Mouse (Mus musculus) lung, postnatal 4 days (tissue): ENCODE results near the gene Bahd1.

Experiments used
- DNase-seq, 2 experiments: peaks; one replicate each; pipeline ENCODE4 v3.0.0; 2021

The Bahd1 gene

DNA sequence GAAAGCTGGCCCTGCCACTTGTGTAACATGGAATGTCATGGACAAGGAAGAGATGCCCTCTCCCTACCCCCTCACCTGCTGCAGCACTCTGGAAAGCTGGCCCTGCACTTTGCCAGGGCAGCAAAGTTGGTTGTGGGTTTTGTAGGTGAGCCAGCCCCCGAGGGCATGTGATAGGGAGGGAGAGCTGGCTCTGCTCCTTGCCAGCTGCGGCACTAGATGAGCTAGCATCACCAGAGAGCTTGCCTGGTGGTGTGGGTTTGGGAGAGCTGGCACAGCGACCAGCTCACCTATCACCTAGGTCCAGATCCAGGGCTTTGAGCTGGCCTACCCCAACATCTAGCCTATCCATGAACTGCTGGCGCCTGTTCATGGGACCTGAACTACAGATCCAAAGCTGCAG, 48.6 kb downstream of the Bahd1 start:
- no peak for DNase-seq

GRCm38 (mm10) chr2:118949699-118950098, 49.5 kb downstream of the Bahd1 start:
- DNase-seq, result no peak

- no peak for DNase-seq
These were observed 56.3 kb downstream of the Bahd1 start for GRCm38 (mm10) chr2:118956497-118956896.

DNA sequence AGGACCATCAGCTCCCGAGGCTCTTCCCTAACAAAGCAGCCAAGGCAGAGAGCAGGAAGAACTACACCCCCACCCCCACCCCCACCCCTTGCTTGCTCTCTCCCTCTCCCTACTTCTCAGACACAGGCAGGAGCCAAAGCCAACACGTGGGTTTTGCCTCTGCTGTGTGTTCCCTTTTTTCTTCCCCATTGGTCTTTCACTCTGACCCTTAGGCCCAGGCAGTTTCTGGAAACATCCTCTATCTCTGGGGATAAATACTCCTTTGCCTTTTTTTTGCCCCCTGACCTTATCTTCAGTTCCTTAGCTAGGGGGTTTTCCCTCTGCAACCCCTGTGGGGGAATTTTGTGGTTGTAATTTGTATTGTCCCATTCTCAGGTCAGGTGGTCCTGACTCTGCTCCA, 59.5 kb downstream of the Bahd1 start:
- DNase-seq, result no peak

GRCm38 (mm10) chr2:118960413-118960812, 60.2 kb downstream of the Bahd1 start:
- no peak for DNase-seq

DNA sequence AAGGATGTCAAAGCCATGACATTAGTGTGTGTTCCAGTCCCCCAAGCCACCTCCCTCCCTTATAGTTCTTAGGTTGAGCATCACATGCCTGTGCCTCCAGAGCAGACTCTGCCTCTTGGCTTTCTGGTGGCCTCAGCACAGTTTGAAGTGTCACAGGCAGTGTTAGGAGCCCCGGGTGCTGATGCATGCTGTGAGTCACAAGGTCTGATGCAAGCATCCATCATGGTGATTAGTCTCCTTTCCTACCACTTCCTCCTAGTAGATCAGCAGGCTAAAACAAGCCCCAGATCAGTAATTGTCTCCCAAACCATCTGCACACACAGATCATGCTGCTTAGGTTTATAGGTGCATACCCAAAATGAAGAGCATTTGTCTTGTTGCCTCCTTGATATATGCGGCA, 61.4 kb downstream of the Bahd1 start:
- peak in 1 of 2 experiments; percentile 12 for DNase-seq

DNA sequence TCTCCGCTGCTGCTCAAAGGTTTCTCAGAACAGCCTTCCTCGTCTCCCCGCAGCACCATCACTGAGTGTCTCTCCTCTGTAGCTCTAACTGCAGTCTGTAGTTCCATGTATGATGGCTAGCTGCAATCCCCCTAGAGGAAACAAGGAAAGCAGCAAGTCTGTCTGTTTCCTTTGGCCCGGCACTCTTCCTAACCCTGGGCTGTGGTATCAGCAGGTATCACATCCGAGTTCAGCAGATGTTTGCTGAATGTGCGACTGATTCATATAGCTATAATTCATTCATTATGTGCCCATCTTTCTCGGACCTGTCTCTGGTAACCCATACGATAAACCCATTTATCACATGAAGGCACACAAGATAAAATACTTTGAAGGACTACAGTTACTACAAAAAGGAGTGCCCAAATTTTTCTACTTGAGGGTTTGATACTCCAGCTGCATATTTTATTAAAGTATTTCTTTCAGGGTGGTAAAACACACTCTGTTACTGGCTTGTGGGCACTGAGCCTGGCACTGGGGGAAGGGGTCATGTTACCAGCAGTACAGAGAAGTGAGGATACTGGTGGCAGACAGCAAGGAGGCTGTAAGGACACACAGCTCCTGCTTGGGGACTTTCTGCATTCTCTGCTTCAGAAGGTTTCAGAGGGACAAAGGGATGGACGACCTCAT, 63.0 kb downstream of the Bahd1 start:
- DNase-seq, result no peak

- DNase-seq, result no peak
These were observed 63.5 kb downstream of the Bahd1 start for GRCm38 (mm10) chr2:118963676-118964012.

DNA sequence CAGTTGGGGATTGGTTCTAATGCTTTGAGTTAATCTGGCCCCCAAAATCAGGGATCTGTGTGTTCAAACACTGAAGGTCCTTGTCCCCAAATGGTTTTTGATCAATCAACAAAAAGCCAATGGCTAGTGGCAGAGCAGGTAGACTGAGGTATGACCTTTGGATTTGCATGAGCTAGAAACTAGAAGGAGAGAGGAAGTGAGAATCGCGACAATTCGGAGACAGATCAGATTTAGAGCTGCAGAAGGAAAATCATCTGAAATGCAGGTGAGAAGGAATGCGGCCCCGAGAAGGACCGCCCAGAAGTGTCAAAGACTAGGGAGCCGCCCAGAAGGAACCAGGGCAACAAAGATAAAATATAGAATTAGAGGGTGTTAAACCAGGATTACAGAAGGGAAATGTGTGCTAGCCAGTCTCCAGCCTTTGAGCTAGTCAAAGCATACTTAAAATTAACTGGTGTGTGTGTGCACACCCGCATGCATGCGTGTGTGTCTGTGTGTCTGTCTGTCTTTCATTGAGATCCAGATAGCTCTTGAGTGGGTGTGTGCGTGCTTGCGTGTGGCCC, 69.5 kb downstream of the Bahd1 start:
- DNase-seq, result no peak

DNA sequence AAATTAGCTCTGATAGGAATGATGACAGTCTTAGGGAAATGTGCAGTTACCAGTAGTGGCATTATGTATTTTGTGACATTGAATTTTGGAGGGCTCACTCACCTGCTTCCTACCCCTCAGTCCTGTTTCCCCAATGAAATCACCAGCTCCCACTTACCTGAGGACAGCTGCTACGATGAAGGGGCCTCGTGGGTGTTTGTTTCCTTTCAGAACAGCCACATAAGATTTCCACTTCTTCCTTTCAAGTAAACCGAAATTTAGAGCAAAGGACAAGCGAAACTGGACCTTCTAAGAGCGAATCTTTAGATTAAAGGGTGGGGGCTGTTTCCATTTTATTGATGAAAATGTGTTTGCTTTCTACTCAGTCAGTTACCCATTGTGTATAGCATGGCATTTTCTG, 71.9 kb downstream of the Bahd1 start:
- DNase-seq, result no peak

- DNase-seq, result peak; percentile 91 to 92
These were observed 72.7 kb downstream of the Bahd1 start for GRCm38 (mm10) chr2:118972687-118973376.
